Mouse (Mus musculus): ENCODE measurements around the gene Fbxo22. TPM values are rescaled to one million over a fixed set of nuclear protein-coding genes. Genes with fewer than 3 reads are reported as not detected.
"Not testable (repeated sequence)": the region's sequence is repeated elsewhere in the genome, so short reads cannot be mapped to it uniquely, and the experiment has no call there.

The Fbxo22 gene
- total RNA-seq, 2 experiments from 2014 or later: 8.2 to 18.0 TPM

DNA sequence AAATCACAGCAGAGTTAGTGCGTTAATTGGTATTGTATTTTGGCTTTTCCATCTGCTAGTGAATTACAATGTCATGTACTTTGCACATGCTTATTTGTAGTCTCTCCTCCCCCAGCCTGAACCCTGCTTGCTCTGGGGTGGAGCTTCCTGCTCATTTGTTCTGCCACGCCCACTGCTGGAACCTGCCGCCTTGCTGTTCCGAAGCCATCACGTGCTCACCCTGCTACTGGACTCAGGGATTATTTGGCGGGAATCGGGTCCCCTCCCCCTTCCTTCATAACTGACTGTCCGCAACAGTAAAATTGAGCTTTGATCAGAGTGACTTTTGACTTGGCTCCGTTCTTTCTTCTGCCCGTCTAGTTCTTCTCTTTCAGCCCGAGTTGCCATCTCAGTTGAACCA is 24.4 kb downstream of the Fbxo22 start:
- ATAC-seq (replicated peaks; ENCODE audit: low FRiP score, poor library complexity, severe bottlenecking): not testable (repeated sequence)

- no peak for ATAC-seq (replicated peaks; ENCODE audit: low FRiP score, poor library complexity, severe bottlenecking)
Measured at GRCm38 (mm10) chr9:55236235-55237165, 27.8 kb downstream of the Fbxo22 start.

DNA sequence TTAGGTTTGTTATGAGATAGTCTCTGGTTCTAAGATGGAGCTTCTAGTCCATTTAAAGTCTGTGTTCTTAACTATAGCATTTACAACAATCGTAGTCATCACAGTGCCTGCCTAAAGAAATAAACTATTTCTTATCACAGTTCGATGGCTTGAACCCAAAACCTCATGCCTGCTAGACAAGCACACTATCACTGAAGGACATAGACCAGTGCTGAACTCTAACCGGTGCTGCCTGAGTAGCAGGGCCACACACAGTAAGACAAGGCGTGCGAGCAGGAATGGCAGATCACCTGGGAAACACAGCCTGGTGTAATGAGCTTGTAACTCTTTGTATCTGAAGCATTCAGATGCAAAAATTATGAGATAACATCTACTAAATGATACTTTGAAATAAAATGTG is 32.1 kb downstream of the Fbxo22 start:
- no peak for ATAC-seq (replicated peaks; ENCODE audit: low FRiP score, poor library complexity, severe bottlenecking)

DNA sequence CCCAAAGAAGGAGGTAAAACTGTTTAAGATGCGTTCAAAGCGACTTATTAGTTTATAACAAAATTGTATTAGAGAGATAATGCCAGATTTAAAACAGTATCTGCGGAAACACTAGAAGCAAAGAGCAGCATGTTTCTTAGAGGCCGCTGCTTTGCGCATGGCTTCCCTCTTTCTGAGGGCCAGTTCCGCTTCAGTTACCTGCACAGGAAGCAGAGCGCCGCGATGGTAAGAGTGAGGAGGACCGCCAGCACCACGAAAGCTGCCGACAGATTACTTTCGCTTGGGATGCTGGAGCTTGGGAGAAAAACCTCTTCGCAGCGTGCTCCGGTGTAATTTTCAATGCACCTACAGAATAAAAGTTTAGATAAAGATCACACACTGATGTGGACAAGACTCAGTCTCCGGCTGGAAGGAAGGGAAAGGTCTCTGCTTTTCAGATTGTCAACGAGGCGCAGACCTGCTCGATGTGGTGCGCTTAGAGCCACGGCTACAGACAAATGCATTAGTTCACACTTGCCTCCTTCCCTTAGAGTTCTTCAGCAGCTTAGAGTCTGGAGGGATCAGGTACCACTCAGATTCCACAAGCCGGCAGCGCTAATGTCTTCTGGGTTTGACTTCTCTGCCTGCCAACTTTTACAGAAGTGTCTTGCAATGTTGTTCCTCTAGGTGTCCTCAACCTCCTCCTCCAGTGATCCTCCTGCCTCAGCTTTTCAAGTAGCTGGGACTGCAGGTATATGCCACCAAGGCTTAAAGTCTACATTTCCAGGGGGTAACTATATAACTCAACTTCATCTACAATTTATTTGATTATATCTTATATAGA is 33.3 kb downstream of the Fbxo22 start:
- no peak for ATAC-seq (replicated peaks; ENCODE audit: low FRiP score, poor library complexity, severe bottlenecking)

DNA sequence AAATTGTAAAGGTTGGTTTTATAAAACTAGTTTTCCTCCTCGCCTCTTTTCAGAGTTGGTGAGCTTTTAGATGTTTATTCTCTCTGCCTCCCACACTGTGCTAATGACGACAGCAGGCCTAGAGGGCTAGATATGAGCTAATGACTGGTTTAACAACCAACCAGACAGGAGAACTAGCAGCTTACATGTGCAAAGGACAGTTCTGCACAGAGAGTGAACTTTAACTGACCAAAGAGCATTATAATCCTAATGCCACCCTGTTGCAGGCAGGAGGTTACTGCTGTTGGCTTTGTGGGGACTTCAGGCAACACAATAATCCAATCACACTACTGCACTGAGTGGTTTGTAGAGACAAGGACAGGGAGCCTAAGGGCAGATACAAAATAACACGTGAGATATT is 34.6 kb downstream of the Fbxo22 start:
- ATAC-seq (replicated peaks; ENCODE audit: low FRiP score, poor library complexity, severe bottlenecking): no peak

- ATAC-seq (replicated peaks; ENCODE audit: low FRiP score, poor library complexity, severe bottlenecking): no peak
Measured at GRCm38 (mm10) chr9:55244079-55244478, 35.4 kb downstream of the Fbxo22 start.

- ATAC-seq (replicated peaks; ENCODE audit: low FRiP score, poor library complexity, severe bottlenecking): not testable (repeated sequence)
Measured at GRCm38 (mm10) chr9:55245057-55245750, 36.5 kb downstream of the Fbxo22 start.

GRCm38 (mm10) chr9:55246440-55246839 is 37.7 kb downstream of the Fbxo22 start:
- ATAC-seq (replicated peaks; ENCODE audit: low FRiP score, poor library complexity, severe bottlenecking): no peak

GRCm38 (mm10) chr9:55246918-55247317 is 38.2 kb downstream of the Fbxo22 start:
- ATAC-seq (replicated peaks; ENCODE audit: low FRiP score, poor library complexity, severe bottlenecking): no peak

GRCm38 (mm10) chr9:55248465-55248864 is 39.7 kb downstream of the Fbxo22 start:
- ATAC-seq (replicated peaks; ENCODE audit: low FRiP score, poor library complexity, severe bottlenecking): no peak

- no peak for ATAC-seq (replicated peaks; ENCODE audit: low FRiP score, poor library complexity, severe bottlenecking)
Measured at GRCm38 (mm10) chr9:55250595-55251247, 42.0 kb downstream of the Fbxo22 start.

DNA sequence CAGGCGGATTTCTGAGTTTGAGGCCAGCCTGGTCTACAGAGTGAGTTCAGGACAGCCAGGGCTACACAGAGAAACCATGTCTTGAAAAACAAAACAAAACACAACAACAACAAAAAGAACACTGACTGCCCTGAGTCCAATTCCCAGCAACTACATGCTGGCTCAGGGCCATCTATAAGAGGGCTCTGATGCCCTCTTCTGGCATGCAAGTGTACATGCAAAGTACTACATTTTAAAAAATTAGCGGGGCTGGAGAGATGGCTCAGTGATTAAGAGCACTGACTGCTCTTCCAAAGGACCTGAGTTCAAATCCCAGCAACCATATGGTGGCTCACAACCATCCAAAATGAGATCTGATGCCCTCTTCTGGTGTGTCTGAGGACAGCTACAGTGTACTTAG is 43.4 kb downstream of the Fbxo22 start:
- not testable (repeated sequence) for ATAC-seq (replicated peaks; ENCODE audit: low FRiP score, poor library complexity, severe bottlenecking)

DNA sequence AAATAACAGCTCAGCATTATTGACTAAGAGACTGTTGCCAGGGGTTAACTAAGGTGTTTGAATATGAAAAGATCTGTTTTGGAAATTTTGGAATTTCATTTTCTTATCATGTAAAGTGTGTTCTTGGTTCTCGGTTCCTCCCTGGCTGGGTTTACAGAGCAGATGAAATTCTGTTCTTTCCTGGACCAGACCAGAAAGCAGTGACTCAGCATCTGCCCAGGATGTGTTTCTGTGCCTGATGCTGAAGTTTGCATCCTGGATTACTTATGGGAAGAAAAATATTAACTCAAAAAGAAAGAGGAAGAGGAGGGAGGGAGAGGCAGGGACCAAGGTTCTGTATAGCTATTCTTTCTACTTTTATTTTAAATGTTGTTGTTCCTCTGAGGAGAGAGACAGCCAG is 45.1 kb downstream of the Fbxo22 start:
- ATAC-seq (replicated peaks; ENCODE audit: low FRiP score, poor library complexity, severe bottlenecking): no peak

GRCm38 (mm10) chr9:55255056-55255455 is 46.3 kb downstream of the Fbxo22 start:
- no peak for ATAC-seq (replicated peaks; ENCODE audit: low FRiP score, poor library complexity, severe bottlenecking)

GRCm38 (mm10) chr9:55255604-55256003 is 46.9 kb downstream of the Fbxo22 start:
- no peak for ATAC-seq (replicated peaks; ENCODE audit: low FRiP score, poor library complexity, severe bottlenecking)

GRCm38 (mm10) chr9:55257105-55257504 is 48.4 kb downstream of the Fbxo22 start:
- no peak for ATAC-seq (replicated peaks; ENCODE audit: low FRiP score, poor library complexity, severe bottlenecking)

DNA sequence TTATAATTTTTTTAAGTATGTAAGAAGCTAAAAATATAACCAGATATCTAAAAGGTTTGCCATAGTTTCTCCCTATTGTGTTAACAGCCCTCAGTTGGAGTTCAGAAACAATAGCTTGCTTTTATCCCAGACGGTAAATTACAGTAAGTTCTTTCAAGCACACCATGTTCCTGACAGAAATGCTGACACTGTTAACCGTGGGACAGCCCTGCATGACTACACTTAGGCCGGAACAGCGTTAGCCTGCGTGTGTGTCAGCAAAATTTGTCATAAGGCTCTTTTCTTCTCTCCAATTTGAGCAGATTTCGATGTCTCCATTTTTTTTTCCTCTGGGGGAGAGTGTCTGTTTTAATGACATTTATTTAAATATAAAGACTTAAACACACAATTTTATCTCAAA is 51.0 kb downstream of the Fbxo22 start:
- ATAC-seq (replicated peaks; ENCODE audit: low FRiP score, poor library complexity, severe bottlenecking): no peak

- ATAC-seq (replicated peaks; ENCODE audit: low FRiP score, poor library complexity, severe bottlenecking): no peak
Measured at GRCm38 (mm10) chr9:55264356-55265302, 55.9 kb downstream of the Fbxo22 start.
